Mouse (Mus musculus) layer of hippocampus, postnatal 36 days (tissue): ENCODE data around the gene Ecsit. TPM values are rescaled to one million over a fixed set of nuclear protein-coding genes. Genes with fewer than 3 reads are reported as not detected.
A peak's percentile ranks its signal among the peaks of the same experiment; 100 is the strongest.

Source experiments
- DNase-seq, 2 experiments: peaks; one replicate each; pipeline ENCODE4 v3.0.0; 2022
- microRNA-seq, 2 experiments: library from miRNA; unstranded; fragments of <30 nt; microRNA quantifications; one replicate each; pipeline ENCODE4 v1.2.0; 2021
- total RNA-seq, 2 experiments: library from RNA; stranded (reverse); gene quantifications; 2 replicates each; pipeline ENCODE4 v1.2.3; 2021

Gene Ecsit
- total RNA-seq, 2 experiments from 2014 or later = 42.2 to 46.3 TPM

GRCm38 (mm10) chr9:22051161-22051957, 33.9 kb downstream of the Ecsit start:
- no peak for DNase-seq

- DNase-seq = peak; percentile 63 to 66
Observed at GRCm38 (mm10) chr9:22050351-22050889, 34.8 kb downstream of the Ecsit start.

GRCm38 (mm10) chr9:22049721-22050270, 35.4 kb downstream of the Ecsit start:
- no peak for DNase-seq

GRCm38 (mm10) chr9:22049315-22049714, 35.9 kb downstream of the Ecsit start:
- DNase-seq = no peak

- DNase-seq = no peak
Observed at GRCm38 (mm10) chr9:22047329-22047728, 37.9 kb downstream of the Ecsit start.

GRCm38 (mm10) chr9:22041832-22042231, 43.4 kb downstream of the Ecsit start:
- DNase-seq = no peak

GRCm38 (mm10) chr9:22037826-22038225, 47.4 kb downstream of the Ecsit start:
- no peak for DNase-seq

GRCm38 (mm10) chr9:22035300-22036044, 49.8 kb downstream of the Ecsit start:
- no peak for DNase-seq

GRCm38 (mm10) chr9:22030386-22030785, 54.9 kb downstream of the Ecsit start:
- DNase-seq = no peak

- DNase-seq = no peak
Observed at GRCm38 (mm10) chr9:22028467-22028866, 56.8 kb downstream of the Ecsit start.

- no peak for DNase-seq
Observed at GRCm38 (mm10) chr9:22024592-22024991, 60.6 kb downstream of the Ecsit start.

Small RNAs within 50 kb of the gene (microRNA-seq; reads per million reads assigned to microRNA genes)
- 0.21 to 0.30 reads per million in 2 experiments for gene Mir7084

Other genes starting within 250 kb of the Ecsit start
- not detected for gene Angptl8, start 249.9 kb downstream of the Ecsit start, total RNA-seq
- 10 to 100 TPM; 14.1 to 15.0 TPM for gene Dock6, start 232.8 kb downstream of the Ecsit start, total RNA-seq
- 10 to 100 TPM; 23.6 to 26.6 TPM for gene Rab3d, start 167.2 kb downstream of the Ecsit start, total RNA-seq
- gene Ccdc159, start 158.0 kb downstream of the Ecsit start, total RNA-seq = 10 to 100 TPM; 19.3 to 21.2 TPM
- gene Tmem205, start 157.9 kb downstream of the Ecsit start, total RNA-seq = 10 to 100 TPM; 41.0 to 44.6 TPM
- 100 to 1,000 TPM; 303 to 315 TPM for gene Plppr2, start 148.4 kb downstream of the Ecsit start, total RNA-seq
- 10 to 100 TPM; 14.7 to 15.9 TPM for gene Swsap1, start 129.7 kb downstream of the Ecsit start, total RNA-seq
- 10 to 100 TPM in 1 of 2 experiments, 1 to 10 TPM in 1; 9.1 to 10.6 TPM for gene Epor, start 121.9 kb downstream of the Ecsit start, total RNA-seq
- 1 to 10 TPM; 1.7 to 1.9 TPM for gene Rgl3, start 96.0 kb downstream of the Ecsit start, total RNA-seq
- 1 to 10 TPM; 9.5 to 9.9 TPM for gene Ccdc151, start 82.8 kb downstream of the Ecsit start, total RNA-seq
- gene Prkcsh, start 82.6 kb downstream of the Ecsit start, total RNA-seq = 100 to 1,000 TPM; 110 to 114 TPM
- 100 to 1,000 TPM; 172 to 175 TPM for gene Elavl3, start 33.4 kb downstream of the Ecsit start, total RNA-seq
- 1 to 10 TPM; 3.1 to 4.5 TPM for gene Gm49318, start 14.2 kb downstream of the Ecsit start, total RNA-seq
- 10 to 100 TPM; 20.8 to 23.6 TPM for gene Zfp653, start 14.1 kb downstream of the Ecsit start, total RNA-seq
- under 1 TPM; 0.55 to 0.61 TPM for gene Cnn1, start 13.8 kb upstream of the Ecsit start, total RNA-seq
- gene Elof1, start 31.7 kb upstream of the Ecsit start, total RNA-seq = 10 to 100 TPM; 53.5 to 57.9 TPM
- gene Acp5, start 50.3 kb upstream of the Ecsit start, total RNA-seq = 1 to 10 TPM in 1 of 2 experiments, under 1 TPM in 1; 0.91 to 1.3 TPM
- 10 to 100 TPM; 44.9 to 47.4 TPM for gene Pigyl, start 71.4 kb upstream of the Ecsit start, total RNA-seq
- under 1 TPM in 1 of 2 experiments, not detected in 1; 0.38 TPM for gene Zfp872, start 102.7 kb upstream of the Ecsit start, total RNA-seq
- gene Zfp809, start 140.3 kb upstream of the Ecsit start, total RNA-seq = 10 to 100 TPM; 22.5 to 27.6 TPM
- 1 to 10 TPM; 5.5 to 5.6 TPM for gene Zfp599, start 174.5 kb upstream of the Ecsit start, total RNA-seq
- gene Zfp810, start 222.2 kb upstream of the Ecsit start, total RNA-seq = 10 to 100 TPM; 17.3 to 18.4 TPM